Mouse (Mus musculus): ENCODE measurements around the gene Kif22. TPM values are rescaled to one million over a fixed set of nuclear protein-coding genes. Genes with fewer than 3 reads are reported as not detected.
"Not testable (repeated sequence)": the region's sequence is repeated elsewhere in the genome, so short reads cannot be mapped to it uniquely, and the experiment has no call there.

The Kif22 gene
- polyA plus RNA-seq (2012; rRNA removed), result 0.67 and 0.73 TPM in 2 replicates

GRCm38 (mm10) chr7:127041851-127042672 is at the start of gene Kif22:
Gene Kif22 (minus strand): TSS chr7:127042471.
- under 1% methylated on average over 53 of the region's 53 CpGs for WGBS
- peak within 1 kb of the TSS; percentile 79 for H3K4me3 ChIP-seq (ENCODE audit: insufficient read depth, low read depth, low read length)
- peak within 1 kb of the TSS; percentile 26; the same call in 1 of the 2 replicates for H3K27ac ChIP-seq (ENCODE audit: insufficient read depth, low read depth, low read length)
- peak; percentile 95 for DNase-seq
- no peaks in the 10 kb centered on the region for H3K36me3 ChIP-seq (ENCODE audit: control insufficient read depth, insufficient read depth, low read length)
- H3K27me3 ChIP-seq (replicated peaks; ENCODE audit: control insufficient read depth, insufficient read depth, low read length), result no peaks in the 10 kb centered on the region
- TF ChIP-seq POLR2A (IDR thresholded peaks at IDR 0.05; ENCODE audit: low read depth, low read length), result no peak
- no peak for TF ChIP-seq CTCF (conservative IDR thresholded peaks at IDR 0.05; ENCODE audit: insufficient read depth, insufficient read length, low read depth, low read length)
- H3K4me1 ChIP-seq (ENCODE audit: control insufficient read depth, insufficient read depth, low read length), result peaks cover 3% of the 10 kb centered on the region; the same call in 1 of the 2 replicates

- Histone ChIP-seq H3K4me3 (ENCODE audit: insufficient read depth, low read depth, low read length) (peak within 1 kb of the TSS; percentile 53), H3K27ac (ENCODE audit: insufficient read depth, low read depth, low read length) (peak within 1 kb of the TSS; percentile 12; the same call in 1 of the 2 replicates), H3K27me3 (replicated peaks; ENCODE audit: control insufficient read depth, insufficient read depth, low read length) (no peaks in the 10 kb centered on the region), H3K36me3 (ENCODE audit: control insufficient read depth, insufficient read depth, low read length) (no peaks in the 10 kb centered on the region), H3K4me1 (ENCODE audit: control insufficient read depth, insufficient read depth, low read length) (no peaks in the 10 kb centered on the region)
- WGBS, result 63% methylated on average over 16 of the region's 16 CpGs
- TF ChIP-seq CTCF (conservative IDR thresholded peaks at IDR 0.05; ENCODE audit: insufficient read depth, insufficient read length, low read depth, low read length) (no peak), POLR2A (IDR thresholded peaks at IDR 0.05; ENCODE audit: low read depth, low read length) (no peak)
- DNase-seq, result peak; percentile 59
These were observed 49.0 kb upstream of the Kif22 start, which contains the start of gene AI467606 for GRCm38 (mm10) chr7:127091114-127091896. Gene AI467606 (plus strand): TSS chr7:127091359.

GRCm38 (mm10) chr7:127090154-127091113 is 48.2 kb upstream of the Kif22 start:
- Histone ChIP-seq H3K4me3 (ENCODE audit: insufficient read depth, low read depth, low read length) (no peak overlapping the region), H3K27me3 (replicated peaks; ENCODE audit: control insufficient read depth, insufficient read depth, low read length) (no peaks in the 10 kb centered on the region), H3K27ac (ENCODE audit: insufficient read depth, low read depth, low read length) (peak overlapping the region; percentile 12; the same call in 1 of the 2 replicates), H3K36me3 (ENCODE audit: control insufficient read depth, insufficient read depth, low read length) (no peaks in the 10 kb centered on the region), H3K4me1 (ENCODE audit: control insufficient read depth, insufficient read depth, low read length) (no peaks in the 10 kb centered on the region)
- DNase-seq, result no peak
- no peak for TF ChIP-seq POLR2A (IDR thresholded peaks at IDR 0.05; ENCODE audit: low read depth, low read length)
- TF ChIP-seq CTCF (conservative IDR thresholded peaks at IDR 0.05; ENCODE audit: insufficient read depth, insufficient read length, low read depth, low read length), result no peak
- WGBS, result 89% methylated on average over 20 of the region's 20 CpGs

DNA sequence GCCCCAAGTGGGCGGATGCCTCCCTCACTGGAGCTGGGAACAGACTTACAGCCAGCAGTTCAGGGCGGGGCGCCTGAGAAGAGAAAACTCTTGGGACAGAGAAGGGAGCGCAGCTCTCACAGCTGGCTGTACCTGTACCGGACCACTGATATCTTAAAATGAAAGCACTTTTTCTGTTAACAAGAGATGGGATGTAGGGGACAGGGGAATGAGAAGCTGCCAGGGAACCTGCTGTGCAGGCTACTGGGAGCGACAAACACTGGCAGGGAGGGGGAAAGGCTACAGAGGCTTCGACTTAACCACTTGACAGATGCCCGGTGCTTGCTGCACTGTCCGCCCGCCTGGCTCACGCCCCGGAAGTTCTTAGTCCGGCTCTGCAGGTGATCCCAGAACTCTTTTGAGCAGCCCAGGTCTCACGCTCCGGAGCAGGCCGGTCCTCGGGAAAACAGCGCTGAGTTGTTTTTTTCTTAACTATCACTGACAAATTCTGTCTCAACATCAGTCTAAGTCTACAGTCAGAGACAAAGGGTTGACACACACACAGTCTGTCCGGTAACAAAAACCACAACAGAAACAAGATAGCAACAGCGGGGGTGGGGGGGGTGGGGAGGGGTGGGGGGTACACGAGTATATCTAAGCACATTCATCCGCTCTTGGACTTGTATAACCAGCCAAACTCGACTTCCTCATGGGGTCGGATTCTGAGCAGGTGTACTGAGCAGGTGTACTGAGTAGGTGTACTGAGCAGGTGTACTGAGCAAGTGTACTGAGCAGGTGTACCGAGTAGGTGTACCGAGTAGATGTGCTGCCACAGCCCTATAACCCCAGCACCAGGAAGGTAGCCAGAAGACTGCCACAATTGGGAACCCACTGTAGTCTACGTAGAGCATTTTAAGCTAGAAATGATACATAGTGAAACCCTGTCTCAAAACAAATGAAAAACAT is 46.9 kb upstream of the Kif22 start:
- Histone ChIP-seq H3K27me3 (replicated peaks; ENCODE audit: control insufficient read depth, insufficient read depth, low read length) (no peaks in the 10 kb centered on the region), H3K27ac (ENCODE audit: insufficient read depth, low read depth, low read length) (no peak overlapping the region), H3K4me1 (ENCODE audit: control insufficient read depth, insufficient read depth, low read length) (no peaks in the 10 kb centered on the region), H3K4me3 (ENCODE audit: insufficient read depth, low read depth, low read length) (peak overlapping the region; percentile 5; the same call in 1 of the 2 replicates), H3K36me3 (ENCODE audit: control insufficient read depth, insufficient read depth, low read length) (no peaks in the 10 kb centered on the region)
- peak; percentile 42 for DNase-seq
- no peak for TF ChIP-seq CTCF (conservative IDR thresholded peaks at IDR 0.05; ENCODE audit: insufficient read depth, insufficient read length, low read depth, low read length)
- TF ChIP-seq POLR2A (IDR thresholded peaks at IDR 0.05; ENCODE audit: low read depth, low read length), result no peak
- WGBS, result 29% methylated on average over 27 of the region's 27 CpGs

DNA sequence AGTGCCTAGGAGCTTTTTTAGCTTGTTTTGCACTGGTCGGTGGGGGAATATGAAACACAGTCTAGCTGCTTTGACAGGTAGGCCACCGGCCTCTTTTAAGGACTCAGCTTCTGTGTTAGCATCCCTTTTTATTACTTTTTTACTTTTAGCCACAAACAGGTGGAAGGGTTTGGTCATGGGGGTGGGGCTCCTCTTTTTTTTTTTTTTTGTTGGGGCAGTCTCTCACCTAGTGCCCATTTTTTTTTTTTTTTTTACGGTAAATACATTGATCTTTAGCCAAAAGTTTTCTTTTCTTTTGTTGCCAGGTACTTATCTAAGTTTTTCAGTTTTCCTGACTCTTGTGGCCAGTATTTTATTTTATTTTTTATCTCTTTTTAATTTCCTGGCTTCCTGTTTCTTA is 45.8 kb upstream of the Kif22 start:
- Histone ChIP-seq H3K36me3 (ENCODE audit: control insufficient read depth, insufficient read depth, low read length) (no peaks in the 10 kb centered on the region), H3K4me1 (ENCODE audit: control insufficient read depth, insufficient read depth, low read length) (no peaks in the 10 kb centered on the region), H3K27me3 (replicated peaks; ENCODE audit: control insufficient read depth, insufficient read depth, low read length) (no peaks in the 10 kb centered on the region), H3K27ac (ENCODE audit: insufficient read depth, low read depth, low read length) (no peak overlapping the region), H3K4me3 (ENCODE audit: insufficient read depth, low read depth, low read length) (no peak overlapping the region)
- WGBS, result 89% methylated on average over 3 of the region's 3 CpGs
- no peak for TF ChIP-seq POLR2A (IDR thresholded peaks at IDR 0.05; ENCODE audit: low read depth, low read length)
- no peak for TF ChIP-seq CTCF (conservative IDR thresholded peaks at IDR 0.05; ENCODE audit: insufficient read depth, insufficient read length, low read depth, low read length)
- no peak for DNase-seq

GRCm38 (mm10) chr7:127087278-127088010 is 45.2 kb upstream of the Kif22 start, which contains the start of gene Zg16:
Gene Zg16 (minus strand): TSS chr7:127087328.
- WGBS, result 69% methylated on average over 6 of the region's 6 CpGs
- not testable (repeated sequence) for H3K4me1 ChIP-seq (ENCODE audit: control insufficient read depth, insufficient read depth, low read length); H3K36me3 ChIP-seq (ENCODE audit: control insufficient read depth, insufficient read depth, low read length); DNase-seq; H3K27ac ChIP-seq (ENCODE audit: insufficient read depth, low read depth, low read length); H3K4me3 ChIP-seq (ENCODE audit: insufficient read depth, low read depth, low read length); H3K27me3 ChIP-seq (replicated peaks; ENCODE audit: control insufficient read depth, insufficient read depth, low read length)

DNA sequence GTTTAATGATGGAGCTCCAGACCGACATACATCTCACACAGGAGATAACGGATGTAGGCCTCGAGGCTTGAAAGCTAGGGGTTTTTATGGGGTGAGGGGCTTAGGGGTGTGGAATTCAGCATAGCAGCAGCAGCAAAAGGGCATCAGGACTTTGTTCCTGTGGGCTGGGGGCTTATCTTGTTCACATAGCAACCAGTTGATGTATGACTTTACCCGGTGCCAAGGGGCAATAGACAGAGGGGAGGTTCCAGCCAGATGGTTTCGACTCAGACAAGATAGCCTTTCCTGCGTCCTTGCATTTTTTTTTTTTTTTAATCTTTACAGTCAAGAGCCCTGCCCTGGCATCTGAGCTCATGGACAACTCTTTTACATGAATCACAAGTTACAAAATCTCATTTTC is 43.5 kb upstream of the Kif22 start:
- H3K4me3 ChIP-seq (ENCODE audit: insufficient read depth, low read depth, low read length); H3K36me3 ChIP-seq (ENCODE audit: control insufficient read depth, insufficient read depth, low read length); H3K27ac ChIP-seq (ENCODE audit: insufficient read depth, low read depth, low read length); DNase-seq; H3K27me3 ChIP-seq (replicated peaks; ENCODE audit: control insufficient read depth, insufficient read depth, low read length); H3K4me1 ChIP-seq (ENCODE audit: control insufficient read depth, insufficient read depth, low read length): not testable (repeated sequence)
- WGBS, result 73% methylated on average over 6 of the region's 6 CpGs
